Comparison of ENCODE assay signal across 9 mouse cellular contexts in genomic region chr8:120393871-120394275, GRCm38 (mm10).
DNase-seq lines count a peak whose midpoint lies in the region; ATAC-seq and TF ChIP-seq lines count a peak whose summit lies in the region.
"Had no signal": no experiment of that assay in that cellular context is flagged by ENCODE, and none has a peak within 500 bp of the region (broad histone marks: within the 10 kb centered on the region; RNA-seq: fewer than 3 reads in every experiment).

No protein-coding gene starts in this region.

- H3K4me3 ChIP-seq in E14TG2a.4 (replicated peaks; ENCODE audit: low read length), result peak overlapping the region; percentile 66
- H3K4me3 ChIP-seq in hindbrain, postnatal 0 days (ENCODE audit: low read length), result no peak overlapping the region
- no peak overlapping the region for H3K4me3 ChIP-seq in intestine, embryonic 16.5 days (ENCODE audit: low read length)

- 0 out of 2 replicates have a peak, but pooled peaks cover 3% of the 10 kb centered on the region for H3K9me3 ChIP-seq in E14TG2a.4 (ENCODE audit: low read length)
- H3K9me3 ChIP-seq in hindbrain, postnatal 0 days (ENCODE audit: low read length), result no peaks in the 10 kb centered on the region
- peaks cover 5% of the 10 kb centered on the region; the same call in 1 of the 2 replicates for H3K9me3 ChIP-seq in intestine, embryonic 16.5 days (ENCODE audit: control insufficient read depth, low read length)

- H3K27me3 ChIP-seq in E14TG2a.4 (ENCODE audit: insufficient read depth, low read length), result peaks cover 11% of the 10 kb centered on the region; the same call in 1 of the 2 replicates
- H3K27me3 ChIP-seq in hindbrain, postnatal 0 days (ENCODE audit: insufficient read depth, low read length), result no peaks in the 10 kb centered on the region
- no peaks in the 10 kb centered on the region for H3K27me3 ChIP-seq in intestine, embryonic 16.5 days (replicated peaks; ENCODE audit: control insufficient read depth, insufficient read depth, low read length)

- no peak for TF ChIP-seq CTCF in E14TG2a.4 (conservative IDR thresholded peaks at IDR 0.05; ENCODE audit: low read length)
- TF ChIP-seq CTCF in hindbrain, postnatal 0 days (IDR thresholded peaks at IDR 0.05; ENCODE audit: low read depth), result no peak

- 46% methylated on average over 9 of the region's 9 CpGs for WGBS in hindbrain, postnatal 0 days
- 76% methylated on average over 9 of the region's 9 CpGs for WGBS in intestine, embryonic 16.5 days

- DNase-seq in frontal cortex, postnatal 25 days (ENCODE audit: low spot score in 2 of 2), result no peak
- DNase-seq in cerebellum, postnatal 14 days, result peak; percentile 66 to 83
- peak; percentile 74 for DNase-seq in hindbrain, postnatal 0 days (ENCODE audit: low spot score)
- DNase-seq in telencephalon, adult 2 months (ENCODE audit: low read depth, low spot score), result peak; percentile 40

- peaks cover 41% of the 10 kb centered on the region for H3K4me1 ChIP-seq in E14TG2a.4 (replicated peaks; ENCODE audit: low read depth, low read length)
- H3K4me1 ChIP-seq in hindbrain, postnatal 0 days (ENCODE audit: insufficient read depth, low read length), result peaks cover 32% of the 10 kb centered on the region
- peaks cover 9% of the 10 kb centered on the region for H3K4me1 ChIP-seq in intestine, embryonic 16.5 days (ENCODE audit: control insufficient read depth, insufficient read depth, low read length)

- no peak overlapping the region for H3K9ac ChIP-seq in hindbrain, postnatal 0 days (replicated peaks; ENCODE audit: low read length)
- no peak overlapping the region for H3K9ac ChIP-seq in intestine, embryonic 16.5 days (ENCODE audit: low read depth, low read length)

- H3K4me2 ChIP-seq in hindbrain, postnatal 0 days (ENCODE audit: low read depth, low read length), result no peak overlapping the region
- no peak overlapping the region for H3K4me2 ChIP-seq in intestine, embryonic 16.5 days (ENCODE audit: low read depth, low read length)

- H3K27ac ChIP-seq in hindbrain, postnatal 0 days, result peak overlapping the region; percentile 54; the same call in 1 of the 2 replicates
- H3K27ac ChIP-seq in intestine, embryonic 16.5 days (ENCODE audit: low read length), result no peak overlapping the region
- H3K27ac ChIP-seq: kidney, postnatal 0 days had no signal

- ATAC-seq in frontal cortex, adult (ENCODE audit: low TSS enrichment), result peak; percentile 69
- peak; percentile 47; the same call in 1 of the 2 replicates for ATAC-seq in hindbrain, postnatal 0 days
- no peak for ATAC-seq in activated CD4-positive, CD25-positive, alpha-beta regulatory T cell, adult 4 months
- no peak for ATAC-seq in intestine, embryonic 16.5 days

- no peaks in the 10 kb centered on the region for H3K36me3 ChIP-seq in E14TG2a.4 (ENCODE audit: insufficient read depth, low read length)
- no peaks in the 10 kb centered on the region for H3K36me3 ChIP-seq in hindbrain, postnatal 0 days (ENCODE audit: insufficient read depth, low read length)
- H3K36me3 ChIP-seq in intestine, embryonic 16.5 days (ENCODE audit: control insufficient read depth, insufficient read depth, low read length), result no peaks in the 10 kb centered on the region

Comparison
In these comparisons a context has a peak if more than half of its experiments do, and no peak if none do; other contexts are left out.
1. ATAC-seq: peak in frontal cortex, adult (single experiment) and hindbrain, postnatal 0 days (single experiment); none in activated CD4-positive, CD25-positive, alpha-beta regulatory T cell, adult 4 months (single experiment) and intestine, embryonic 16.5 days (single experiment).
2. DNase-seq: peak in cerebellum, postnatal 14 days (2 of 2), hindbrain, postnatal 0 days (single experiment) and telencephalon, adult 2 months (single experiment); none in frontal cortex, postnatal 25 days (0 of 2).